ENCODE assay signal across 29 mouse cellular contexts in the genomic region with DNA sequence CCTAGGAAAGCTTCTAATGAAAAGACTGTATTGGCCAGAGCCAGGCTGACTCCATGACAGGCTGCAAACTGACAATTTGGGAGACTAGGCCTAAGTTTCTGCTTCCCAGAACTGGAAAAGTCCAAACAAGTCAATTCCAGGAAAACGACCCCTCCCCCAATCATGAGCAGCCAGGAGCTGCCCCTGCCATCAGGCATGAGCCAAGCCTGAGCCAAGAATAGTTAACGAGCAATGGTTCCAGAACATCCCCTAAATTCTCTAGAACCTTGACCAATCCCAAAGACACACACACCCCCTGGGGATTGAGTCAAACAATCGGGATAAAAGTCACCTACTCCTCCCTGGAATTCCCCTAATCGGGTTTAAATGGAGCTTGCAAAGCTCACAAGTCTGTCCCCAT. TPM values are rescaled to one million over a fixed set of nuclear protein-coding genes. Genes with fewer than 3 reads are reported as not detected.
"Had no signal": no experiment of that assay in that cellular context is flagged by ENCODE, and none has a peak within 500 bp of the region (broad histone marks: within the 10 kb centered on the region; RNA-seq: fewer than 3 reads in every experiment).

No protein-coding gene starts in this region.

- H3K9me3 ChIP-seq: heart, embryonic 12.5 days; liver, embryonic 13.5 days had no signal

- H3K4me1 ChIP-seq: heart, embryonic 12.5 days; hindbrain, embryonic 10.5 days; hindbrain, embryonic 13.5 days; hindbrain, embryonic 15.5 days; kidney, embryonic 15.5 days; limb, embryonic 10.5 days; limb, embryonic 12.5 days; liver, embryonic 13.5 days had no signal

- DNase-seq: gastrocnemius, adult 2 months; gastrocnemius, postnatal 10 days; gastrocnemius, postnatal 25 days; heart, adult 18-20 months; heart, postnatal 10 days; heart, postnatal 4 days; kidney, adult 11 months; kidney, adult 2 months; kidney, adult 9 months; kidney, postnatal 14 days; kidney, postnatal 36 days; liver; liver, embryonic 13.5 days had no signal

- H3K9ac ChIP-seq: heart, embryonic 12.5 days; hindbrain, embryonic 13.5 days; hindbrain, embryonic 15.5 days; kidney, embryonic 15.5 days; limb, embryonic 12.5 days; liver, embryonic 13.5 days had no signal

- H3K4me3 ChIP-seq: gastrocnemius, adult 2 months; heart, embryonic 10.5 days; heart, embryonic 12.5 days; hindbrain, embryonic 10.5 days; hindbrain, embryonic 13.5 days; hindbrain, embryonic 15.5 days; kidney, embryonic 15.5 days; layer of hippocampus, adult 2 months; left cerebral cortex, adult 2 months; limb, embryonic 10.5 days; limb, embryonic 12.5 days; liver, embryonic 13.5 days had no signal

- H3K27me3 ChIP-seq: heart, embryonic 12.5 days; hindbrain, embryonic 13.5 days; hindbrain, embryonic 15.5 days; kidney, embryonic 15.5 days; limb, embryonic 12.5 days; liver, embryonic 13.5 days had no signal

- H3K27ac ChIP-seq: gastrocnemius, adult 2 months; heart, embryonic 10.5 days; hindbrain, embryonic 10.5 days; hindbrain, embryonic 13.5 days; hindbrain, embryonic 15.5 days; hindbrain, postnatal 0 days; kidney, embryonic 15.5 days; kidney, postnatal 0 days; layer of hippocampus, adult 2 months; left cerebral cortex, adult 2 months; limb, embryonic 10.5 days; limb, embryonic 12.5 days; liver, embryonic 13.5 days had no signal

RNA-seq across cellular contexts. Expression of gene Gm35315, which starts 11.3 kb away (rescaled TPM):
- total RNA-seq: heart, adult 18-20 months; heart, adult 8-10 months; heart, postnatal 25 days; heart, postnatal 4 days had no signal

RNA-seq across cellular contexts. Expression of gene Plcxd1, which starts 16.8 kb away (rescaled TPM):
- total RNA-seq: gastrocnemius, adult 2 months; gastrocnemius, postnatal 25 days; gastrocnemius, postnatal 4 days; granulocyte monocyte progenitor cell, adult 5-6 weeks; heart, adult 18-20 months; heart, postnatal 10 days; heart, postnatal 25 days; heart, postnatal 4 days had no signal
